Mouse (Mus musculus): ENCODE data around the gene Hist2h2be. TPM values are rescaled to one million over a fixed set of nuclear protein-coding genes. Genes with fewer than 3 reads are reported as not detected.
"Not testable (repeated sequence)": the region's sequence is repeated elsewhere in the genome, so short reads cannot be mapped to it uniquely, and the experiment has no call there.

Gene Hist2h2be
- polyA plus RNA-seq (2017; shearing (Covaris generic)): 1 to 10 TPM in 2 of 3 experiments, under 1 TPM in 1; 0.38 to 2.2 (median 2.0) TPM

GRCm38 (mm10) chr3:96220765-96221639, at the start of gene Hist2h2be, which contains the start of gene Hist2h2ac:
Gene Hist2h2be, plus strand, starts transcription at chr3:96221119.
Gene Hist2h2ac, minus strand, starts transcription at chr3:96220880.
- peak; percentile 79 for ATAC-seq

- no peak for ATAC-seq
Observed at GRCm38 (mm10) chr3:96171583-96172196, 49.2 kb upstream of the Hist2h2be start.

GRCm38 (mm10) chr3:96172197-96173178, 48.4 kb upstream of the Hist2h2be start, which contains the start of gene Sf3b4:
Gene Sf3b4, plus strand, starts transcription at chr3:96172332.
- ATAC-seq: peak; percentile 93

GRCm38 (mm10) chr3:96173185-96173584, 47.7 kb upstream of the Hist2h2be start:
- no peak for ATAC-seq

- ATAC-seq: not testable (repeated sequence)
Observed at GRCm38 (mm10) chr3:96174042-96174441, 46.9 kb upstream of the Hist2h2be start.

GRCm38 (mm10) chr3:96175251-96175650, 45.7 kb upstream of the Hist2h2be start:
- ATAC-seq: no peak

GRCm38 (mm10) chr3:96178427-96178826, 42.5 kb upstream of the Hist2h2be start:
- ATAC-seq: no peak

GRCm38 (mm10) chr3:96178902-96179301, 42.0 kb upstream of the Hist2h2be start:
- ATAC-seq: no peak

- no peak for ATAC-seq
Observed at GRCm38 (mm10) chr3:96179531-96179930, 41.4 kb upstream of the Hist2h2be start.

GRCm38 (mm10) chr3:96180727-96181477, 40.0 kb upstream of the Hist2h2be start, which contains the start of gene Sv2a:
Gene Sv2a, plus strand, starts transcription at chr3:96181151.
- ATAC-seq: peak; percentile 70

- ATAC-seq: no peak
Observed at GRCm38 (mm10) chr3:96181510-96182381, 39.2 kb upstream of the Hist2h2be start.

- no peak for ATAC-seq
Observed at GRCm38 (mm10) chr3:96182382-96182776, 38.5 kb upstream of the Hist2h2be start.

- no peak for ATAC-seq
Observed at GRCm38 (mm10) chr3:96192977-96193376, 27.9 kb upstream of the Hist2h2be start.

GRCm38 (mm10) chr3:96194966-96195365, 26.0 kb upstream of the Hist2h2be start:
- no peak for ATAC-seq

GRCm38 (mm10) chr3:96195616-96196313, 25.2 kb upstream of the Hist2h2be start:
- ATAC-seq: no peak

GRCm38 (mm10) chr3:96196437-96197128, 24.3 kb upstream of the Hist2h2be start:
- ATAC-seq: no peak

GRCm38 (mm10) chr3:96197129-96197749, 23.7 kb upstream of the Hist2h2be start:
- peak; percentile 85 for ATAC-seq

GRCm38 (mm10) chr3:96198181-96198580, 22.7 kb upstream of the Hist2h2be start:
- ATAC-seq: peak; percentile 86
